Mouse (Mus musculus): Measurements from ENCODE around the gene Cbr3. TPM values are rescaled to one million over a fixed set of nuclear protein-coding genes. Genes with fewer than 3 reads are reported as not detected.

Cbr3 gene
- polyA plus RNA-seq, 1 experiment from 2014 or later: 16.6 TPM

GRCm38 (mm10) chr16:93711411-93712188 lies 28.6 kb downstream of the Cbr3 start, which contains the start of gene Dop1b:
Gene Dop1b (plus strand): TSS chr16:93711904.
- TF ChIP-seq CTCF (IDR thresholded peaks at IDR 0.05): no peak
- DNase-seq (ENCODE audit: low read depth, low spot score) (peak; percentile 89), ATAC-seq (peak; percentile 79)
- CTCF ChIA-PET: interaction anchor here (1.1 to 3.6 kb wide), 2 partner anchors 24 to 29 kb away, joined by 4 to 21 read pairs; partner anchors contain the start of gene Cbr3
- in situ Hi-C loops (cut with MboI; ENCODE audit: low pct_unique_long_range_greater_than_20kb): no loop called here
- POLR2A ChIA-PET: interaction anchor here (0.9 kb wide), 1 partner anchor 47 kb away, joined by 3 read pairs; no protein-coding TSS in a partner anchor
- H3K27me3 ChIP-seq: no peaks in the 10 kb centered on the region

- no peak for TF ChIP-seq CTCF (IDR thresholded peaks at IDR 0.05)
- ChIA-PET CTCF (interaction anchor here (3.6 kb wide), 1 partner anchor 25 kb away, joined by 21 read pairs; no protein-coding TSS in a partner anchor), POLR2A (interaction anchor here (0.9 kb wide), 1 partner anchor 47 kb away, joined by 3 read pairs; no protein-coding TSS in a partner anchor)
- in situ Hi-C loops (cut with MboI; ENCODE audit: low pct_unique_long_range_greater_than_20kb): no loop called here
- H3K27me3 ChIP-seq: no peaks in the 10 kb centered on the region
- DNase-seq (ENCODE audit: low read depth, low spot score) (no peak), ATAC-seq (peak; percentile 19)
Measured at GRCm38 (mm10) chr16:93712189-93712885, 29.3 kb downstream of the Cbr3 start.

DNA sequence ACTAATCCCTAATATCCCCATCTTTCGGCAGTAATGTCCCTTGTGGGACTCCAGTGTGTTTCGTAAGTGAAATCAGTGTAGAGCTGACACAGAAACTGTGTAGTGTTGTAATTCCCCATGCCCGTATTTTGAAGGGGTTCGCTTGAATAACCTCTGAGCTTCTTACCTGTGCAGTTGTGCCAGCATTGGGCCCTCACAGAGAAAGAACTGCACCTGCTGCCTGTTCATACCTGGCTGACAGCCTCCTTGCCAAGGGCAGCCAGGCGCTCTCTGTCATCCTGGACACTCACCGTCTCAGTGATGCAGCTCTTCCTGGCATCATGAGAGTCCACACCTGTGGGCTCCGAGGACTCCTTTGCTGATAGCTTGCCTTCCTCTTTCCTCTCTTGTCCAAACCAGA lies 30.0 kb downstream of the Cbr3 start:
- no peak for TF ChIP-seq CTCF (IDR thresholded peaks at IDR 0.05)
- in situ Hi-C loops (cut with MboI; ENCODE audit: low pct_unique_long_range_greater_than_20kb): no loop called here
- no peak for ATAC-seq
- ChIA-PET POLR2A (no interaction called here), CTCF (no interaction called here)
- no peak for DNase-seq (ENCODE audit: low read depth, low spot score)
- no peaks in the 10 kb centered on the region for H3K27me3 ChIP-seq

DNA sequence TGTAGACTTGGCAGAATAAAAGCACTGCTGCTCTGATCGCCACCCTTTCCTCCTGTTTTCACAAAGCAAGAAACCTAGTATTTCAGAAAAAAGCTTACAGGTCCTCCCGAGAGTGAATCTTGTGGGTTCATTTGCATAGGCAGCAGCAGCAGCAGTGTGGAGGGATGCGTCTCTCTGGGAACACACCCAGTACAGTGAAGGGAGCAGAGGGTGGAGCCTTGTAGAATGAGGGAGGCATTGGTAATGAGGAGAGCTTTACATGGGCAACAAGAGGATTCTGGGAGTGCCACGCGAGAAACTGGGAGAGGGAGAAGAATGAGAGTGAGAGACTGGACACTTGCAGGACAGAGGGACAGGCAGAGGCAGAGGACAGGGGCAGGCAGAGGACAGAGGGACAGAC lies 31.4 kb downstream of the Cbr3 start:
- no peak for ATAC-seq
- no peak for DNase-seq (ENCODE audit: low read depth, low spot score)
- in situ Hi-C loops (cut with MboI; ENCODE audit: low pct_unique_long_range_greater_than_20kb): no loop called here
- POLR2A ChIA-PET: no interaction called here
- no peak for TF ChIP-seq CTCF (IDR thresholded peaks at IDR 0.05)
- CTCF ChIA-PET: no interaction called here
- no peaks in the 10 kb centered on the region for H3K27me3 ChIP-seq

- no peaks in the 10 kb centered on the region for H3K27me3 ChIP-seq
- in situ Hi-C loops (cut with MboI; ENCODE audit: low pct_unique_long_range_greater_than_20kb): no loop called here
- ATAC-seq (no peak), DNase-seq (ENCODE audit: low read depth, low spot score) (no peak)
- TF ChIP-seq CTCF (IDR thresholded peaks at IDR 0.05): no peak
- POLR2A ChIA-PET: interaction anchor here (1.0 kb wide), 1 partner anchor 9 kb away, joined by 3 read pairs; no protein-coding TSS in a partner anchor
- CTCF ChIA-PET: interaction anchor here (1.2 kb wide), 1 partner anchor 11 kb away, joined by 3 read pairs; no protein-coding TSS in a partner anchor
Measured at GRCm38 (mm10) chr16:93715826-93716225, 32.8 kb downstream of the Cbr3 start.

DNA sequence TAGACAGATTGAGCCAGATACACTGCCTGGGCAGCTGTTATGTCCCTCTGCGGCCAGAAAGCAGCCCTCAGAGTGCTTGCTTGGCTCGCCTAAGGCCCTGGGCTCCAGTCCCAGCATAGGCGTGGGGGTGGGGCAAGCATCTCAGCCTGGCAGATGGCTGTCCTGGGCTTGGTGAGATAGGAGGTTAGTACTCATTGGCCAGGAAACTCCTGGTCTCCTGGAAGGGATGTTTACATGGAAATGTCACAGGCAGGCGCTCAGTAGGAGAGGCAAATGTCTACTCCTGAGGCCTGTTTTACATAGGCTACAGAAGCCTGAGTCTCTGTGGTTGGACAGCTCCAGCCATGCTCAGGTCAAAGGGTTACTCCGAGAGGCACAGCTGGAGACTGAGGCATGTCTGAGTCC lies 34.3 kb downstream of the Cbr3 start:
- TF ChIP-seq CTCF (IDR thresholded peaks at IDR 0.05): no peak
- CTCF ChIA-PET: no interaction called here
- no peaks in the 10 kb centered on the region for H3K27me3 ChIP-seq
- in situ Hi-C loops (cut with MboI; ENCODE audit: low pct_unique_long_range_greater_than_20kb): no loop called here
- ATAC-seq (no peak), DNase-seq (ENCODE audit: low read depth, low spot score) (no peak)
- POLR2A ChIA-PET: no interaction called here

DNA sequence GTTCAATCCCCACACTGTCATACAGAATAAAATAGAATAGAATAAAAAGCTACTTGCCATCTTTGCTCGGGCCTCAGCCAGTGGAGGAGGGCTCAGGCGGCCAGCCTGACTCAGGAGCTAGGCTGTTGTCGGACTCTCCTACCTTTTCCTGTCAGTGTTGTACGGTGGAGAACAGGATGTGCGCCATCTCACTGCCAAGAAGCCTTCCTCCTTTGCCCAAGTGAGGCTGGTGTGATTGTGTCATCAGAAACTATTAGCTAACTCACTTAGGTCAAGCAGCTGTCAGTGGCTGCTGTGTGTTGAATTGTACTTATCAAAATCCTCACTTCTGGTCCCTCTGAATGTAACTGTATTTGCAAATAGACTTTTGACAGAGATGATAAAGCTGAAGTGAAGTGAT lies 38.8 kb downstream of the Cbr3 start:
- ATAC-seq: no peak
- ChIA-PET POLR2A (interaction anchor here (0.6 to 1.0 kb wide), 2 partner anchors 9 to 137 kb away, joined by 3 read pairs; no protein-coding TSS in a partner anchor), CTCF (interaction anchor here (0.9 to 1.4 kb wide), 2 partner anchors 11 to 63 kb away, joined by 3 read pairs; no protein-coding TSS in a partner anchor)
- DNase-seq (ENCODE audit: low read depth, low spot score): no peak
- in situ Hi-C loops (cut with MboI; ENCODE audit: low pct_unique_long_range_greater_than_20kb): no loop called here
- no peaks in the 10 kb centered on the region for H3K27me3 ChIP-seq
- no peak for TF ChIP-seq CTCF (IDR thresholded peaks at IDR 0.05)

- in situ Hi-C loops (cut with MboI; ENCODE audit: low pct_unique_long_range_greater_than_20kb): no loop called here
- ChIA-PET POLR2A (interaction anchor here (1.0 kb wide), 1 partner anchor 8 kb away, joined by 3 read pairs; no protein-coding TSS in a partner anchor), CTCF (interaction anchor here (1.4 kb wide), 1 partner anchor 12 kb away, joined by 3 read pairs; no protein-coding TSS in a partner anchor)
- ATAC-seq (no peak), DNase-seq (ENCODE audit: low read depth, low spot score) (no peak)
- no peak for TF ChIP-seq CTCF (IDR thresholded peaks at IDR 0.05)
- H3K27me3 ChIP-seq: no peaks in the 10 kb centered on the region
Measured at GRCm38 (mm10) chr16:93722476-93722875, 39.5 kb downstream of the Cbr3 start.

GRCm38 (mm10) chr16:93725417-93726144 lies 42.6 kb downstream of the Cbr3 start:
- H3K27me3 ChIP-seq: no peaks in the 10 kb centered on the region
- TF ChIP-seq CTCF (IDR thresholded peaks at IDR 0.05): no peak
- ATAC-seq (no peak), DNase-seq (ENCODE audit: low read depth, low spot score) (no peak)
- POLR2A ChIA-PET: interaction anchor here (1.0 kb wide), 1 partner anchor 10 kb away, joined by 3 read pairs; no protein-coding TSS in a partner anchor
- CTCF ChIA-PET: interaction anchor here (1.0 kb wide), 1 partner anchor 10 kb away, joined by 3 read pairs; no protein-coding TSS in a partner anchor
- in situ Hi-C loops (cut with MboI; ENCODE audit: low pct_unique_long_range_greater_than_20kb): no loop called here

- ChIA-PET CTCF (interaction anchor here (1.0 kb wide), 1 partner anchor 10 kb away, joined by 3 read pairs; no protein-coding TSS in a partner anchor), POLR2A (no interaction called here)
- in situ Hi-C loops (cut with MboI; ENCODE audit: low pct_unique_long_range_greater_than_20kb): no loop called here
- DNase-seq (ENCODE audit: low read depth, low spot score) (no peak), ATAC-seq (no peak)
- no peaks in the 10 kb centered on the region for H3K27me3 ChIP-seq
- TF ChIP-seq CTCF (IDR thresholded peaks at IDR 0.05): no peak
Measured at GRCm38 (mm10) chr16:93726186-93726585, 43.2 kb downstream of the Cbr3 start.

All from Patski (cell line).